Mouse (Mus musculus) liver, embryonic 11.5 days (tissue): Measurements from ENCODE around the gene Padi4. TPM values are rescaled to one million over a fixed set of nuclear protein-coding genes. Genes with fewer than 3 reads are reported as not detected.

Experiments used
- ATAC-seq: fragments of 200-750 bp; cut with Nextera tagmentation; replicated peaks from 2 replicates; pipeline ENCODE4 v1.8.0; 2017; ENCODE audit warnings: moderate number of reproducible peaks, mild to moderate bottlenecking, moderate TSS enrichment, moderate library complexity; ENCODE audit not compliant: low FRiP score
- DNase-seq: peaks from one replicate; pipeline ENCODE4 v3.0.0-alpha.2; 2017; ENCODE audit warnings: low spot score
- H3K27ac ChIP-seq: fragments of 300-500 bp; sonication (generic); 2 replicates; pipeline ENCODE4 v1.5.1; 2014; ENCODE audit warnings: mild to moderate bottlenecking, low read depth, low read length, control low read depth
- H3K27me3 ChIP-seq: fragments of 300-500 bp; sonication (generic); replicated peaks from 2 replicates; pipeline ENCODE4 v1.6.1; 2014; ENCODE audit warnings: low read length, mixed read lengths; ENCODE audit not compliant: control insufficient read depth, insufficient read depth
- H3K36me3 ChIP-seq: fragments of 300-500 bp; sonication (generic); 2 replicates; pipeline ENCODE4 v1.6.1; 2014; ENCODE audit warnings: mild to moderate bottlenecking, low read length, moderate library complexity, mixed read lengths; ENCODE audit not compliant: control insufficient read depth, insufficient read depth
- H3K4me1 ChIP-seq: fragments of 300-500 bp; sonication (generic); replicated peaks from 2 replicates; pipeline ENCODE4 v1.6.1; 2014; ENCODE audit warnings: low read length, mixed read lengths; ENCODE audit not compliant: control insufficient read depth, insufficient read depth
- H3K4me2 ChIP-seq: fragments of 300-500 bp; sonication (generic); 2 replicates; pipeline ENCODE4 v1.6.1; 2014; ENCODE audit warnings: mild to moderate bottlenecking, control low read depth, moderate library complexity
- H3K4me3 ChIP-seq: fragments of 300-500 bp; sonication (generic); 2 replicates; pipeline ENCODE4 v1.5.1; 2014; ENCODE audit warnings: low read depth, low read length, control low read depth
- H3K9ac ChIP-seq: fragments of 300-500 bp; sonication (generic); 2 replicates; pipeline ENCODE4 v1.6.1; 2014; ENCODE audit warnings: low read depth, low read length, control low read depth
- H3K9me3 ChIP-seq: fragments of 300-500 bp; sonication (generic); 2 replicates; pipeline ENCODE4 v1.6.1; 2016; ENCODE audit warnings: low read length, inconsistent platforms, mixed read lengths; ENCODE audit not compliant: control insufficient read depth
- WGBS: fragments of 180-500 bp; shearing (Covaris S2); extraction: QIAGEN DNeasy Blood & Tissue Kit; methylation state at CpG from one replicate; pipeline ENCODE4 v1.1.7; 2014; 5-methylcytosine and 5-hydroxymethylcytosine counted together
- polyA plus RNA-seq: library from polyadenylated mRNA; unstranded; fragments of >200 nt; fragmentation: Nextera tagmentation; extraction: Ambion mirVana; gene quantifications from 2 replicates; pipeline ENCODE4 v1.2.1, GENCODE M21; 2014

Padi4 gene
- polyA plus RNA-seq, 1 experiment from 2014 or later: 0.32 TPM

DNA sequence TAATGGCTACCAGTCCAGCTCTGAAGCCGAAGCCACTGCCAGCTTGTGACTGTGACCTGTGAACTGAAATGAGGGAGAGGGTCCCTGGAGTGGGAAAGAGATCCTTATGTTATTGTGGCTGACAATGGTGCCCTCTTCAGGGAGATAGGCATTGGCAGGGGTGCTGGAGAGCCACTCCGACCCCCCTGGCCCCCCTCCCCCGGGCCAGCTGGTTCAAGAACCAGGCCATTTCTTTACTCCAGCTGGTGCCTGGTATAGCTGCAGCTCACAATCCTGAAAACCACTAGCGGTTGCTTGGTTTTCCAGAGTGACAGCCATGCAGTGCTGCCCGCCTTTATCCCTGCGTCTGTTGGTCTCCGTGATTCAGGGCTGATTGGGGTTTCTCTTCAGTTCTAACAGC lies 64.9 kb downstream of the Padi4 start:
- peaks cover 29% of the 10 kb centered on the region for H3K4me1 ChIP-seq
- no peak overlapping the region for H3K27ac ChIP-seq
- no peaks in the 10 kb centered on the region for H3K9me3 ChIP-seq
- peaks cover 73% of the 10 kb centered on the region for H3K36me3 ChIP-seq
- H3K4me2 ChIP-seq: no peak overlapping the region
- H3K27me3 ChIP-seq: no peaks in the 10 kb centered on the region
- no peak overlapping the region for H3K4me3 ChIP-seq
- WGBS: 96% methylated on average over 7 of the region's 7 CpGs
- no peak for DNase-seq
- ATAC-seq: no peak
- no peak overlapping the region for H3K9ac ChIP-seq

DNA sequence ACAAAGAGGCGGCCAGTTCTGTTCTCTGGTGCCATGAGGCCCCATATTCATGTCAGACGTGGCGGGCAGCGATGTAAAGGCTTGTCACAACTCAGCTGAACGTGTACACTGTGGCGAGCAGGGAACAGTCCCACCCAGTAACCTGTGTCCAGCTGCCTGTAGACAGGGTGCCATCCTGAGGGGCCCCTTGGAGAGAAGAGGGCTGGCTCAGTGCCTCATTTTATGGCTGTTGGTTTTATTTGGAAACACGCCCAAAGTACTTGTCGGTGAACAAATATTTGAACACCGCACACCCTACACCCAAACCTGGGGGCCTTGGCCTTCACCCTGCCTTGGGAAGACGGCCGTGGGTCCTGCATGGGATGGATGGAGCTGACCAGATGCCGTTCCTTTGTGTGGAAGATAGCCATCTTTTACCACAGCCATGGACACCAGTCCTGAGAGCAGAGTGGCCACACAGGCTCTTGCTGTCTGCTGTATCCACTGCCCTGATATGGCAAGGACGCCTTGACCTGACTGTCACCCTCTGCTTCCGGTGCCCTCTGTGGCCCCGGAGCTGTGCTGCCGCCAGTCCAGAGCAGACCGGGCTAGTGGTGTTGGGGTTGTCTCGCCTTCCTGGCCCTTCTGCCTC lies 65.6 kb downstream of the Padi4 start:
- Histone ChIP-seq H3K4me1 (peaks cover 34% of the 10 kb centered on the region), H3K9ac (no peak overlapping the region), H3K9me3 (no peaks in the 10 kb centered on the region), H3K4me3 (no peak overlapping the region), H3K4me2 (no peak overlapping the region), H3K27ac (no peak overlapping the region), H3K36me3 (peaks cover 70% of the 10 kb centered on the region), H3K27me3 (no peaks in the 10 kb centered on the region)
- 84% methylated on average over 18 of the region's 18 CpGs for WGBS
- ATAC-seq (no peak), DNase-seq (no peak)

DNA sequence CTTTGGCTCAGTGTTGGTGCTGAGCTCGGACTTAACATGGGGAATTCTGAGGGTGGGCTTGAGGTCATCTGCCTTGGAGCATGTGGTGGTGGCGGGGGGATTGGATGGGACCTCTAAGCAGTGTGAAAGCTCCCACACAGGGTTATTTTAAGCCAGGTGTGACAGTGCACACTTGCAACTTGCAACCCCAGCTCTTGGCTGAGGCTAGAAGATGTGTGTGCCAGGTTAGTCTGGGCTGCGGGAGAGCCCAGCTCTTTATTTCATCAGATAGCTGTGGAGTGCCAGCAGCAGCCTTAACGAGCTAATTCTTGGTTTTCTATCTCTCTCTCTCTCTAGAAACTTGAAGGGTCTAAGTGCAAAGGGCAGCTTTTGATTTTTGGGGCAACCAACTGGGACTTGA lies 66.4 kb downstream of the Padi4 start:
- Histone ChIP-seq H3K27me3 (no peaks in the 10 kb centered on the region), H3K4me2 (no peak overlapping the region), H3K9me3 (no peaks in the 10 kb centered on the region), H3K4me3 (no peak overlapping the region), H3K9ac (no peak overlapping the region), H3K36me3 (peaks cover 66% of the 10 kb centered on the region), H3K27ac (no peak overlapping the region), H3K4me1 (peaks cover 34% of the 10 kb centered on the region)
- ATAC-seq (no peak), DNase-seq (no peak)
- WGBS: 83% methylated on average over 4 of the region's 4 CpGs

DNA sequence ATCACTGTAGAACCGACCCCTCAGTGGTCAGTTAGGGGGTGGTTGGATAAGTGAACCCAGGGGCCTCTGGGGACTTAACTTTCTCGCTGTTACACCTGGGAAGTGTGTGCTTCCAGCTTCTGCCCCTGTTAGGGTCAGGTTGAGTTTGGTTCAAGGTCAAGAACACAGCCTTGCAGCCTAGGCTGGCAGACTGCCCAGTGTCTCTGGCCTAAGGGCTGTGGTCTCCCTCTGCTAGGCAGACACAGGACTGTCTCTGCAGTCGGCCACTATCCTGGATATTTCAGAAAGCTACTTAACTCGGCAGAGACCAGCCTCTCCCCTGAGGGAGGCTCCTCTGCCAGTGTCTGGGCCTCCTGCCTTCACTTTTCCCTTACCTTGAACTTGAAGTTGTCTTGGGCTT lies 69.9 kb downstream of the Padi4 start:
- H3K4me3 ChIP-seq: peak overlapping the region; percentile 98
- H3K36me3 ChIP-seq: peaks cover 35% of the 10 kb centered on the region
- peaks cover 41% of the 10 kb centered on the region for H3K4me1 ChIP-seq

DNA sequence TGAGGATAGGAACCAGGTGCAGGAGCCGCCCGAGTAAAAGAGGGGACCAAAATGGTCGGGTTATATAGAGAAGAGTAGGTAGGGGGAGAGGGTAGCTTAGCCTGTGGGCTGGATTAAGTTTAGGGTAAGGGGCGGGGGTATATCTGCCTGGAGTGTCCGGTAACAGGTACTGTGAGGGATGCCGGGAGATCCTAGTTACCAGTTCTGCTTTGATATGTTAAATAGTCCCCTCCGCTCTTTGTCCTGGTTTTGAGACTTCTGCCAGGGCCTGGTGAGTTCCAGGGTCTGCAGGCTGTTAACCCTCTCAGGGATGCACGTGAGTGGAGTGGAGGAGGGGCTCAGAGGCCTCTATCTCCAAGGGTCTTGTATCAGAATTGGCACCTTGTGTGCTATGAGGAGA lies 70.4 kb downstream of the Padi4 start:
- peaks cover 44% of the 10 kb centered on the region for H3K4me1 ChIP-seq
- H3K27ac ChIP-seq: peak overlapping the region; percentile 100; the same call in 1 of the 2 replicates
- H3K27me3 ChIP-seq: peaks cover 2% of the 10 kb centered on the region
- H3K4me2 ChIP-seq: peak overlapping the region; percentile 95
- WGBS: 18% methylated on average over 8 of the region's 8 CpGs
- no peak for DNase-seq
- peak overlapping the region; percentile 98 for H3K4me3 ChIP-seq
- peak overlapping the region; percentile 99 for H3K9ac ChIP-seq
- no peak for ATAC-seq
- H3K9me3 ChIP-seq: no peaks in the 10 kb centered on the region
- H3K36me3 ChIP-seq: peaks cover 31% of the 10 kb centered on the region

More for the DNA sequence above, 69.9 kb downstream of the Padi4 start:
- ATAC-seq: no peak
- Histone ChIP-seq H3K27ac (peak overlapping the region; percentile 10; the same call in 1 of the 2 replicates), H3K27me3 (no peaks in the 10 kb centered on the region; the same call in 1 of the 2 replicates), H3K9me3 (no peaks in the 10 kb centered on the region), H3K9ac (peak overlapping the region; percentile 99), H3K4me2 (peak overlapping the region; percentile 95)
- WGBS: 62% methylated on average over 4 of the region's 4 CpGs
- DNase-seq: no peak

DNA sequence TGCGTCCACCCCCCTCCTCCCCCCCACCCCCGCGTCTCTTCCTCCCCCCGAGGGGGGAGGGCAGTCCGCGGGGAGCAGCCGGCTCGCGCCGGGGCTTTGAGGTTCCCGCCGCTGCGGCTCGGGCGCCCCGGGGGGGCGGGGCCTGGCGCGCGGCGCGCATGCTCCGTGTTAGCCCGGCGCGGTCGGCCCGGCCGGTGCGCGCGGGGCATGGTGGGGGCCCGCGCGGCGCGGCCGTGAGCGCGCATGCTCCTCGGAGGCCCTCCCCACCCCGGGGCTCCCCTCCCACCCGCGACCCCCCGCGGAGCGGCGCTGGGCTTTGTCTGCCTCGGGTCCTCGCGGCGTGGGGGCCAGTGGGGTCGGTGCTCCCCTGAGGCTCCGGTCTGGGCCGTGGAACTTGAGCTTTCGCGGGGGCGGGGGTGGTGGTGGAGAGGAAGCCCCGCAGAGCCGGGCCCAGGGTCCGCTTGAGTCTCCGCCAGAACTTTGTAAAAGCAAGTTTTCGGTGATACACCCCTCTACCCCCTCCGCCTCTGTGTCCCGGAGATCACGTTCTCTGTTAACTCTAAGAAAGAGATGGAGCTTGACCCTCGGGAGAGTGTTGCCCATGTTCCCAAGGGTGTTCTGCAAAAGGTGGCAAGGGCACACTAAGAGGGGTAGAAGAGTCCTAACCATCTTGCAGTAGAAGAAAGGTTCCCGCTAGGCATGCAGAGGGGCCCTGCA lies 71.3 kb downstream of the Padi4 start:
- Histone ChIP-seq H3K4me3 (peak overlapping the region; percentile 98), H3K9ac (peak overlapping the region; percentile 99), H3K27ac (peak overlapping the region; percentile 100), H3K36me3 (peaks cover 23% of the 10 kb centered on the region), H3K4me1 (peaks cover 39% of the 10 kb centered on the region), H3K27me3 (peaks cover 3% of the 10 kb centered on the region), H3K4me2 (peak overlapping the region; percentile 95), H3K9me3 (no peaks in the 10 kb centered on the region)
- ATAC-seq (peak; percentile 78), DNase-seq (peak; percentile 84)
- WGBS: under 1% methylated on average over 45 of the region's 68 CpGs

DNA sequence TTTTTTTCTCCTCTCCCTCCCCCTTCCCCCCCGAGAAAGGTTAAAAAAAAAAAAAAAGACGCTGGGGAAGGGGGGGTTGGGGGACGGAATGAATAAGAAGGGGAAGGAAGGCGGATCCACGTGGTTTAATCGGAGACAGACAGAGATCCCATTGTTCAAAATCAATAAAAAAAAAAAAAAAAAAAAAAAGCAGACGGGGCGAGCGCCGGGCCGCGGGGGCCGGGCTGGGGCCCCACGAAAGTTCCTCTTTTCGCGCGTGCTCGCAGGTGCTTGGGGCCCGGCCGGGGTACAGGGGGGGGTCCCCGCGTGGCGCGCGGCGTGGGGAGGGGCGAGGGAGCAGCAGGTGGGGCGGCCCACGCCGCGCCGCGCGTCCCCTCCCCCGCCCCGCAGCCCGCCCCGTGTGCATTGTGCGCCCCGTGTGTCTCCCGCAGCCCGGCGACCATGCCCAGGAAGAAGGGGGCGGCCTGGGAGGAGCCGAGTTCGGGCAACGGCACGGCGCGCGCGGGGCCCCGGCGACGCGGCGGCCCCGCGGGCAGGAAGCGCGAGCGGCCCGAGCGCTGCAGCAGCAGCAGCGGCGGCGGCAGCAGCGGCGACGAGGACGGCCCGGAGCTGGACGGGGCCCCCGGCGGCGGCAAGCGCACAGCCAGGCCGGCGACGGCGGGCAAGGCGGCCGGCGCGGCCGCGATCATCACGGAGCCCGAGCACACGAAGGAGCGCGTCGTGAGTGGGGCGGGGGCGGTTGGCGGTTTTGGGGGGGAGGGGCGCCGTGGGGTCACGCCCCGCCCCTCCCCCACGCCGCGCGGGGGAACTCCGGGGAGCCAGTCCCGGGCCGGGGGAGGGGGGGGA lies 72.1 kb downstream of the Padi4 start:
- peaks cover 22% of the 10 kb centered on the region for H3K36me3 ChIP-seq
- no peaks in the 10 kb centered on the region for H3K9me3 ChIP-seq
- peak overlapping the region; percentile 98 for H3K4me3 ChIP-seq
- peak overlapping the region; percentile 99 for H3K9ac ChIP-seq
- ATAC-seq: peak; percentile 15; the same call in 1 of the 2 replicates
- H3K27ac ChIP-seq: peak overlapping the region; percentile 100
- under 1% methylated on average over 77 of the region's 107 CpGs for WGBS
- H3K27me3 ChIP-seq: peaks cover 3% of the 10 kb centered on the region
- peaks cover 36% of the 10 kb centered on the region for H3K4me1 ChIP-seq
- DNase-seq: peak; percentile 72
- peak overlapping the region; percentile 95 for H3K4me2 ChIP-seq

DNA sequence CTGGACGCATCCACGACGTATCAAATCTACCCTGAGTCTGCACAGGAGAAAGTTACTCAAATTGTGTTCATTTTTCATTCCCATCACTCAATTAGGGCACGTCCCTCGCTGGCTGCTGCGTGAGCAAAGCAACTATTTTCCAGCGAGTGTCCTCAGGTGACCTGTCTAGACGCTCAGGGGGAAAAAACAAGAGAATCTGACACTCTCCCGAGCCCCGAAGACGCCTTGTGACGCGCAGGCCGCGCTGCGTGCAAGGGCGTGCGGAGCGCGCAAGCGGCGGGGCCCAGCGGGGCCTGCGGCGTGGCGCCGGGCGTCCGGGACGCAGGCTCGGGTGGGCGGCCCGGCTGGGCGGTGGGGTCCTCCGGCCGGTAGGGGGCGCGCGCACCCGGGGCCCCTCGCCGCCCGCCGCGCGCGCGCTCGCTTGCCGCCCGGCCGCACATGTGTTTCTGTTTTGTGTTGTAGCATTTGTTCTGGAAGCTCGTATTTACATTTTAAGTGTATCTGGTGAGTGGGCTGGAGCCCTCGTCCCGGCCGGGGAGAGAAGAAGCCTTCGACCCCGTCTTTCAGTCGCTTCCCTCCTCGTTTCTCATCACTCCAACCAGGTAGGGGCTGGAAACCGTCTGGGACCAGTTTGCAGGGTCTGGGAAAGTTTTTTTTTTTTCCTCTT lies 72.9 kb downstream of the Padi4 start:
- peak; percentile 67 for ATAC-seq
- WGBS: under 1% methylated on average over 60 of the region's 61 CpGs

More for the DNA sequence above, 72.9 kb downstream of the Padi4 start:
- Histone ChIP-seq H3K9me3 (no peaks in the 10 kb centered on the region), H3K27ac (peak overlapping the region; percentile 100), H3K4me1 (peaks cover 42% of the 10 kb centered on the region), H3K4me3 (peak overlapping the region; percentile 98), H3K36me3 (peaks cover 15% of the 10 kb centered on the region), H3K27me3 (peaks cover 3% of the 10 kb centered on the region), H3K9ac (peak overlapping the region; percentile 99), H3K4me2 (peak overlapping the region; percentile 95)
- peak; percentile 84 for DNase-seq
